Mouse (Mus musculus) liver, adult 2 months (tissue): ENCODE measurements at regions not wholly inside any gene's neighbourhood (a gene's known extent, or its start where the extent isn't known, plus 50 kb on each side); places are given as distances from the start of the nearest gene placed in this dataset.
A peak's percentile ranks its signal among the peaks of the same experiment; 100 is the strongest.

Experiments
- DNase-seq: peaks from one replicate; pipeline ENCODE4 v3.0.0-alpha.2; 2011; ENCODE audit warnings: low read depth, low spot score; ENCODE audit errors: extremely low read depth
- H3K27ac ChIP-seq: fragments of 200-500 bp; replicated peaks from 2 replicates; pipeline ENCODE4 v1.5.1; 2012; ENCODE audit warnings: low read depth, mild to moderate bottlenecking, control low read depth, inconsistent platforms, low read length; ENCODE audit not compliant: insufficient read depth
- H3K27me3 ChIP-seq: fragments of 200-500 bp; 2 replicates; pipeline ENCODE4 v1.6.1; 2012; ENCODE audit warnings: mild to moderate bottlenecking, moderate library complexity, low read length, inconsistent platforms; ENCODE audit not compliant: control insufficient read depth, insufficient read depth
- H3K36me3 ChIP-seq: fragments of 200-500 bp; 2 replicates; pipeline ENCODE4 v1.6.1; 2012; ENCODE audit warnings: low read length, inconsistent platforms; ENCODE audit not compliant: control insufficient read depth, insufficient read depth
- H3K4me1 ChIP-seq: fragments of 200-500 bp; 2 replicates; pipeline ENCODE4 v1.6.1; 2011; ENCODE audit warnings: low read length; ENCODE audit not compliant: control insufficient read depth, insufficient read depth
- H3K4me3 ChIP-seq: fragments of 200-500 bp; 2 replicates; pipeline ENCODE4 v1.5.1; 2011; ENCODE audit warnings: low read depth, mild to moderate bottlenecking, control low read depth, low read length, moderate library complexity; ENCODE audit not compliant: insufficient read depth
- H3K79me2 ChIP-seq: fragments of 200-500 bp; 2 replicates; pipeline ENCODE4 v1.6.1; 2012; ENCODE audit warnings: inconsistent platforms, mild to moderate bottlenecking, low read length, moderate library complexity; ENCODE audit not compliant: control insufficient read depth, insufficient read depth
- H3K9ac ChIP-seq: fragments of 200-500 bp; 2 replicates; pipeline ENCODE4 v1.6.1; 2012; ENCODE audit warnings: low read depth, mild to moderate bottlenecking, control low read depth, inconsistent platforms, low read length
- CTCF ChIP-seq: fragments of 200-500 bp; IDR thresholded peaks from 2 replicates; pipeline ENCODE4 v1.5.1; 2011; ENCODE audit warnings: low read depth, low read length, control low read depth
- POLR2A ChIP-seq: fragments of 200-500 bp; IDR thresholded peaks from 2 replicates; pipeline ENCODE4 v1.6.1; 2011; ENCODE audit warnings: low read length, control low read depth; ENCODE audit not compliant: insufficient read depth; ENCODE audit errors: extremely low read depth
- WGBS: fragments of 180-500 bp; shearing (Covaris S2); methylation state at CpG from one replicate; pipeline ENCODE4 v1.1.7; 2018; 5-methylcytosine and 5-hydroxymethylcytosine counted together

- Histone ChIP-seq H3K4me3 (no peak overlapping the region), H3K4me1 (peaks cover under 1% of the 10 kb centered on the region; the same call in 1 of the 2 replicates), H3K9ac (no peak overlapping the region), H3K79me2 (peaks cover 45% of the 10 kb centered on the region; the same call in 1 of the 2 replicates), H3K36me3 (peaks cover 38% of the 10 kb centered on the region), H3K27ac (no peak overlapping the region), H3K27me3 (no peaks in the 10 kb centered on the region)
- no peak for TF ChIP-seq POLR2A
- no peak for TF ChIP-seq CTCF
- no peak for DNase-seq
- 80% methylated on average over 9 of the region's 9 CpGs for WGBS
Measured at GRCm38 (mm10) chr6:31169868-31170600, 211.2 kb upstream of the Klf14 start.

- H3K27ac ChIP-seq: no peak overlapping the region
- DNase-seq: peak; percentile 51
- H3K4me3 ChIP-seq: no peak overlapping the region
- H3K9ac ChIP-seq: no peak overlapping the region
- H3K4me1 ChIP-seq: peaks cover 3% of the 10 kb centered on the region; the same call in 1 of the 2 replicates
- 68% methylated on average over 10 of the region's 10 CpGs for WGBS
- TF ChIP-seq POLR2A (no peak), CTCF (no peak)
- H3K27me3 ChIP-seq: no peaks in the 10 kb centered on the region
- peaks cover 29% of the 10 kb centered on the region for H3K36me3 ChIP-seq
- peaks cover 53% of the 10 kb centered on the region; the same call in 1 of the 2 replicates for H3K79me2 ChIP-seq
Measured at GRCm38 (mm10) chr6:31171831-31172569, 213.1 kb upstream of the Klf14 start.

- no peaks in the 10 kb centered on the region for H3K27me3 ChIP-seq
- H3K4me1 ChIP-seq: peaks cover 19% of the 10 kb centered on the region
- peaks cover 32% of the 10 kb centered on the region for H3K36me3 ChIP-seq
- 91% methylated on average over 6 of the region's 6 CpGs for WGBS
- H3K4me3 ChIP-seq: no peak overlapping the region
- H3K79me2 ChIP-seq: peaks cover 48% of the 10 kb centered on the region; the same call in 1 of the 2 replicates
- TF ChIP-seq CTCF: no peak
- no peak for TF ChIP-seq POLR2A
- DNase-seq: no peak
- H3K9ac ChIP-seq: no peak overlapping the region
- H3K27ac ChIP-seq: no peak overlapping the region
Measured at GRCm38 (mm10) chr6:31175769-31176168, 216.9 kb upstream of the Klf14 start.

- peaks cover 28% of the 10 kb centered on the region for H3K36me3 ChIP-seq
- WGBS: 75% methylated on average over 8 of the region's 8 CpGs
- no peak for DNase-seq
- no peak overlapping the region for H3K9ac ChIP-seq
- no peak overlapping the region for H3K27ac ChIP-seq
- no peaks in the 10 kb centered on the region for H3K27me3 ChIP-seq
- H3K79me2 ChIP-seq: peaks cover 42% of the 10 kb centered on the region; the same call in 1 of the 2 replicates
- no peak for TF ChIP-seq POLR2A
- peak; percentile 59 for TF ChIP-seq CTCF
- peaks cover 19% of the 10 kb centered on the region for H3K4me1 ChIP-seq
- H3K4me3 ChIP-seq: no peak overlapping the region
Measured at GRCm38 (mm10) chr6:31176368-31176767, 217.5 kb upstream of the Klf14 start.

- Histone ChIP-seq H3K27me3 (no peaks in the 10 kb centered on the region), H3K4me1 (peaks cover 19% of the 10 kb centered on the region), H3K36me3 (peaks cover 26% of the 10 kb centered on the region), H3K4me3 (no peak overlapping the region), H3K79me2 (peaks cover 40% of the 10 kb centered on the region; the same call in 1 of the 2 replicates), H3K9ac (no peak overlapping the region), H3K27ac (no peak overlapping the region)
- WGBS: 86% methylated on average over 1 of the region's 1 CpGs
- DNase-seq: no peak
- TF ChIP-seq CTCF: no peak
- no peak for TF ChIP-seq POLR2A
Measured at GRCm38 (mm10) chr6:31176831-31177230, 218.0 kb upstream of the Klf14 start.
